Mouse (Mus musculus) urinary bladder, postnatal 36 days (tissue): ENCODE measurements around the gene Ryr3.
"Not testable (repeated sequence)": the region's sequence is repeated elsewhere in the genome, so short reads cannot be mapped to it uniquely, and the experiment has no call there.

Experiments used
- DNase-seq, 2 experiments: peaks; one replicate each; pipeline ENCODE4 v3.0.0; 2022; ENCODE audit warnings: low spot score in 2 of 2, mixed read lengths in 1 of 2

The Ryr3 gene

GRCm38 (mm10) chr2:113095184-113095583, 121.7 kb downstream of the Ryr3 start:
- no peak for DNase-seq

- no peak for DNase-seq
Measured at GRCm38 (mm10) chr2:113094088-113094487, 122.8 kb downstream of the Ryr3 start.

DNA sequence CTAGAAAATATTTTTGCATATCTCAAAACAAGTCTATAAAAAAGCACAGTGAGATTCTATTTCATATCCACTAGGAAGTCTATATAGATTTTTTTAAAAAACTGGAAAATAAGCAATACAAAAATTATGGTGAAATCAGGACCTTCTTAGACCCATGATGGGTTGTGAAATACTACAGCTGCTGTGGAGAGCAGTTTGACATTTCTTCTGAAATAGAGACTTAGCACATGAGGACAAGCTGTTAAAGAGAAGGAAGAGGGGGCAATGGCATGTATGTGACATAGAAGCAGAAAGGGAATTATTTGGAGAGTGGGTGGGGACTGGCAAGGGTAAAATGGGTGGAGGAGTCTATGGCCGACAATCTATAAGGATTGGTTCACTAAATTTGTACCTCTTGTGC, 124.1 kb downstream of the Ryr3 start:
- no peak for DNase-seq

- DNase-seq: not testable (repeated sequence)
Measured at GRCm38 (mm10) chr2:113091316-113091715, 125.6 kb downstream of the Ryr3 start.

DNA sequence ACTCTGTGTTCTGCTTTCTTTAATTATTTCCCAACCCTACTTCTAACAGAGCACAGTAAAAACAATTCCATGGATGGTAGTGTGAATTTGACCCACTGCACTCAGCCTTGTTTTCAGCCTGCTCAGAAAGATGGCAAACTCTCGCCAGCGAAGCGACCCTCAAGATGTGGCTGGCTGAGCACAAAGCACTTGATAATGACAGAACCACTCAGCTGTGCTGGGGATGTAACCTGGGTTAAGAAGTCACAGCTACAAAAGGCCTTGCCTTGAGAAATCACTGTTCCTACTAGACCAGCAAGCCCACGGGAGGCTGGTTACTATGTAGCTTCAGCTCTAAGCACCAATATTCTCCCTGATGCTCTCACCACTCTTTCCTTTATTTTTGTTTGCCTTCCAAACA, 140.5 kb downstream of the Ryr3 start:
- no peak for DNase-seq

- DNase-seq: no peak
Measured at GRCm38 (mm10) chr2:113059367-113059766, 157.5 kb downstream of the Ryr3 start.

DNA sequence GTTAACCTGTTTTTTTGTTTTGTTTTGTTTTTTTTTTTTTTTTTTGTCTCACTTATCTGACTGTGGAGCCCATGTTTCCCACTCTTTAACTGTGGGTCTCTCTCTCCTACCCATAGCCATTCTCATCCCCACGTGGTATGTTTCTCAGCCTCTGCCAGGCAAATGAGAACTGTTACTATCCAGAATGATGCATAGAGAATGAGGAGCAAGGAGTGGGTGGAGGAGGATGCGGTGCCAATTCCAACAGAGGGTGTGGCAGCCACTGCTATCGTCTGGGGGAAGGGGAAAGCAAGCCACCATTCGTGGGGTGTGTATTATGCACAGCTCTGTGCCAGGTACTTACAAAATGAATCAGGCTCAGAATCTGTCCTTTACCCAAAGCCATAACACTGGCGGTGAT, 158.0 kb downstream of the Ryr3 start:
- no peak for DNase-seq

GRCm38 (mm10) chr2:113058116-113058515, 158.8 kb downstream of the Ryr3 start:
- no peak for DNase-seq

DNA sequence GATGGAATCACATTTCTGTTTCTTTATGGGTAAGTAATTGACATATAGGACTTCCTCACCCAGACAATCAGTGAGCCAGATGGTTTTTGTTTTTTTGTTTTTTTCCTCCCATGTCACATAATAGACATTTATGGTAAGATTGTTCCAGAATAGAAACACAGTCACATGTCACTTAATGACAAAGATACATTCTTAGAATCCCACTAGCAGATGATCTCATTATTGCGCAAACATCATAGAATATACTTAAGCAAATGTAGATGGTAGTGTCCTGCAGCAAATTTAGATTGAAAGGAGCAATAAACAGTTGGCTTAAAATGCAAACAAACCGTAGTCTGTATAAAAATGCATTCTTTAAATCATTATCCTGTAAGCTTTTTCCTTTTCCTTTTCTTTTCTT, 161.3 kb downstream of the Ryr3 start:
- DNase-seq: no peak

DNA sequence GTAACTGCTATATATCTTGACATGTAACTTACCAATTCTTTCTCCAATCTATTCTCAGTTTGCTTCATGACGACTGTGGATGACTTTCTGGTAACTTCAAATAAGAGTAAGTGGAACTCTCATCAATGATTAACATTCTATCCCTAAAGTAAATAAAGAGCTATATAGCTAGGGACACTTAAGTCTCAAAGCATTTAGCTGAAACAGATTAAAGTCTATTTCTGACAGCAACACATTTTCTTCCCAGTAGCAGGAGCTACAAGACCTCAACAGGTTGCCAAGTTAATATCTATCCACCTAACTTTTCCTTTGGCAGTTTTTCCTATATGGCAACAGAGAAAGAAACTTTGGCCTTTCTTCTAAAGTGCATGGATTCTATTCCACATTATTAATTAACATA, 167.1 kb downstream of the Ryr3 start:
- DNase-seq: no peak

DNA sequence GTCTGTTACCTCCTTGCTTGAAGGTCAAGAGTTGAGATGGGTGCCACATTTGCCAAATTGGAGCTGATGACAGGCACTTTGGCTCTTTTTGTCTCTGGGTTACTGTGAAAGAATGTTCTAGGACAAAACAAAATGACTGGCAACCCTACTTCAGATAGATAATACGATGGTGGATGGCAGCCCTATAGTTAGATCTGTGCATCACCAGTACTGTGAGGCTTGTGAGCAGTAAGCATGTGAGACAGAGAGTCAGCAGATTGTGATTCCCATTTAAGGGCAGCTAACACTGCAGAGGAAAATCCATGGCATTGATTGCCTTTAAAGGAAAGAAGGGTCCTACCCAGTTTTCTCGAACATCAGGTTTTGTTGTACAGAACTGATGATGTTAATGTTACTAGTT, 180.3 kb downstream of the Ryr3 start:
- DNase-seq: no peak

DNA sequence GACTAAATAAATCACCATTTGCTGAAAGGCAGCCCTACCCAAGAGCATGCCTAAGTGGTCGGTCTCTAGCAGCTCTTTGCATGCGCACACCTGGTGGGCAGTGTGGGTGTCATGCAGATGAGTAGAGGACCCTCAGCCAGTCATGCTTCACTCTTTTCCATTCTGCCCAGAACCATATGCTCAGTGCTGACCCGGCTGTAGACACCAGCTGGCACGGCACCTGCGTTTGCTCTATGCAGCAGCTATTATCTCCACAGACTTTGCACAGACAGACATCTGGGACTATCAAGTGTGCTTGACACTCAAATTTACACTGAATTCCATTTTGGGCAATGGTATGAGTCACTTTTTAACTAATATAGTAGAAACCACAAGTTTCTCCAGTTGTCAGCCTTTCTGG, 186.2 kb downstream of the Ryr3 start:
- no peak for DNase-seq

- DNase-seq: no peak
Measured at GRCm38 (mm10) chr2:113019896-113020295, 197.0 kb downstream of the Ryr3 start.

DNA sequence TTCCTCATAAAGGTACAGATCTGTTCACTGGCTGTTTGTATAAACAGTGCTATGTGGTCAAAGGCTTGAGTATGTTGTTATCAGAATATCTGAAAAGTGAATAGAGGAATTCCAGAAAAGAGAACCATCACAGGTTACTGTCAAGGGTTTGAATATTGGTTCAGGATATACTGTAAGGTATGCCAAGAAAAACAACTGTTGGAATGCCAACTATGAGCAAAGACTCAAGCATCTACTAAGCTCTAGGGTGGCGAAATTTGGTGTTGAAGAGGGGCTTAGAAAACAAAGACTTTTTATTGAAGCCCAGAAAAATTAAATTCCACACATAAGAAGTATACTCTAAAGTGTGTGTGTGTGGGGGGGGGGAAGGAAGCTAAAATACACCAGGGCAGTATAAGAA, 198.6 kb downstream of the Ryr3 start:
- no peak for DNase-seq

DNA sequence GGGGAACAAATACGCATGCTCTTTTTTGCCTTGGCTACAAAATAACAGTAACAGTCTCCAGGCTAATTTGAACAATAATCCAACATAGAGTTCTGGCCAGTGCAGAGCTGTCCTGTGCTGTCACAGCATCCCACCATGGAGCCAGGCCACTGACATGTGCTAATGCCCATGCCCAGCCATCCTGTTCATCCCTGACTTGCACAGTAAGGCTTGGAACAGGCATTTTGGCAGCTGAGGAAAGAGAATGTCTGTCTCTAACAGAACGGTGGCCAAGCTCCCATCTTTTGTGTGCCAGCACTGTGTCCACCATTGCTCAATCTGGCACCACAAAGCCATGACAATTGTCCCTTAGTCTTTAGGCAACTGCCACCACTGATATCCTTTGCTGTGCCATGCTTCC, 200.7 kb downstream of the Ryr3 start:
- DNase-seq: no peak

GRCm38 (mm10) chr2:113008961-113009740, 207.7 kb downstream of the Ryr3 start:
- DNase-seq: no peak

- no peak for DNase-seq
Measured at GRCm38 (mm10) chr2:112998498-112998897, 218.4 kb downstream of the Ryr3 start.

DNA sequence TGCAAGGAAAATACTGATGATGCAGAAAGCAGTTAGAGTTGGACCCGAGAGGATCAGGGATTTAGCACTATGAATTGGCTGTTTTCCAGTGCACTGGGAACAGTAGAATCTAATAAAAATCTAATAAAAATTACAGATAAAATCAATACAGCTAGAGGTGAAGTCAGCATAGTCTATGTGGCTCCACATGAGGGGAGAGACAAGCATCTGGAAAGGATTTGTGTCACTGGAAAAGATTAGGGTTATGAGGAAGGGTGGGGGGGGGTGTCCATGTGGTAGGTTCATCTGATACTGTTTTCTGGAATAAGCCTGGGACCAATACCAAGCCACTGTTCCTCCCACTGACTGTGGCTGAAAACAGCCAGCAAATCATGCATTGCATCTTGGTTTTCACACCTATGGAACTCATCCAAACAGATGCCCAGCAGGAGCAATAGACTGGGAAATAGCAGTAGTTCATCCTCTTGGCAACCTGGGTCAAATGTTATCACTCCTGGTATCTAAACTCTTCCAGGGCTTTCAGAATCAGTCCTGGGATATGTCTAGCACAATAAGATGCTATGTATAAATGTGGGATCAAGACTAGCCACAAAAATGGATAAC, 233.9 kb downstream of the Ryr3 start:
- DNase-seq: no peak

- DNase-seq: no peak
Measured at GRCm38 (mm10) chr2:112966807-112967625, 249.9 kb downstream of the Ryr3 start.

DNA sequence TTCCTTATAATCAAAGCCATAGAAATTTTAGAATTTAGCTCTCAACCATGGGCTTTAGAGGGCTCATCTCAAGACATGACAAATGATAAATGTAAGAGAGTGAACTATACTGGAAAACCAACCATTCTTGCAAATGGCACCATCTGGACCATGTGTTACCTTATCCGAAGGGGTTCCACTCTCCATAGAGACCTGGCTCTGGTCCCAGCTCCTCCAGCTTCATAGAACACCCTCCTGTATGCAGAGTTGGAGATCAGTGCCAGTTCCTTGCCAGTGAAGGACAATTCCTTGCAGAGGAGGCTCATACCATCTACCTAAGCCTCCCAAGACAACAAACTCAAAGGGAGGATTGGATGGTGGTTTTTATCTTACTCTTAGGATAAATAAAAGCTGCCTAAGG, 268.0 kb downstream of the Ryr3 start:
- no peak for DNase-seq

- no peak for DNase-seq
Measured at GRCm38 (mm10) chr2:112931776-112932175, 285.1 kb downstream of the Ryr3 start.

DNA sequence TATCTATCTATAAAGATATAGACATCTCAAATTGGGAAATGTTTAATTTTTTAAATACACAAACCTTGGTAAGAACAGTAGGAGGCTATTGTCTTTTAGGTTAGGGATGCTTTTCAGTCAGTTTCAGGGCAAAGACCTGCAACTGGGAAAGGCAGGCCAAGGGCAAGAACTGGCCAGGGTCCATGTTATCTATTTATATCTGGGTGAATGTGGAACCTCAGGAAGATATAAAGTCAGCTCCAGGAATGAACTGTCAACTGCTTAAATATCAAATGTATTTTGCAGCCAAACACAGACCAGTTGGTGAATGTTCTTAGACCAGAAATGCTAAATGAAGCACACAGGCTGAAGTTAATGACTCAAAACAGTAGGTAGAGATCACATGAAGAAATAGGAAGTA, 303.1 kb downstream of the Ryr3 start:
- DNase-seq: no peak

GRCm38 (mm10) chr2:112912611-112913010, 304.3 kb downstream of the Ryr3 start:
- no peak for DNase-seq
